Mouse (Mus musculus): ENCODE results near the gene Pth1r.

The Pth1r gene

DNA sequence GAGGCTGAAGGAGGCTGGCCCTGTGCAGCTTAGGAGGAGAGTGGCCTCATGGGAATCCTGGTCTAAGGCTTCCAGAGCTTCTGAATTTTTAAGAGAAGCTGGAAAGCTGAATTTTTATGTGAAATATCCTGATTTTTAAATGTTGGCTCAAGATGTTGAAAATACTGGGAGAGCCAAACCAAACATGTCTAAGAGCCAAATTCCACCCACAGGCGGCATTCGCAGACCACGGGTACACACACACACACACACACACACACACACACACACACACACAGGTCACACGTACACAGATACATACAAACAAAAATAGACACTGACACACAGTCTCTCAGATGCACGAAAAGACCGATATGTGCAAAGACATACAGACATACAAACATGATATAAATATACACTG lies 28.9 kb downstream of the Pth1r start:
- no peak for DNase-seq (ENCODE audit: low spot score in 2 of 2)

DNA sequence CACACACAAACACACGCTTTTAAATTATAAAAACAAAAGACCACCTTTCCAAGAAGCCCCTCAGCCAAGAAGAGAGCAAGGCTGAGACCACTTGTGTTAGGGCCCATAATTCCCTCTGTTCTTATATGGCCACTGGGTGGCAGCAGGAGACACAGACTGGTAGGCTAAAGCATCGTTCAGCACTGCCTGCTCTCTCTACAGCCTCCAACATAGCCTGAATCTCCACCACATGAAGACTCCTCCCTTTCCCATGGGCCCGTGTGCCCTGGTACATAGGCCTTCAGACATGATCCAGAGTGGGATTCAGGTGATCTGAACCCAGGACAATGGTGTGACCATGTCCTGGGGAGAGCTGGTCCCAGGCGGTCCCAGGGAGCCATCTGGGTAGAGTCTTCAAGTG lies 30.2 kb downstream of the Pth1r start:
- DNase-seq (ENCODE audit: low spot score in 2 of 2): peak; percentile 43 to 68

DNA sequence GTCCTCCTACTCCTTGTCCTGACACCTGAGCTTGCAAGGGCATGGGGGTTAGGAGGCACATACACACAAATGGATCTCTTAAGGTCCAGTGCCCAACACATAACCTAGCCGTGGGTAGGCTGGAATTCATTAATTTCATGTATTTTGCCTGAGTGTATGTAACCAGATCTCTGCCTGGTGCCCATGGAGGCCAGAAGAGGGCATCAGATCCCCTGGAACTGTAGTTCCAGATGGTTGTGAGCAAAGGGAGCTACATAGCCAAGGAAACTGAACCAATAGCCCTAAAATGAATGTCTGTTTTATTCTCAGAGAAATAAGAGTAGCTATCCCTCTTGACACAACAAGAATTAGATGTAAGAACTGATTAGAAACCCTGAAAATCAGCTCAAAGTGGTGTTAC lies 31.5 kb downstream of the Pth1r start:
- no peak for DNase-seq (ENCODE audit: low spot score in 2 of 2)

DNA sequence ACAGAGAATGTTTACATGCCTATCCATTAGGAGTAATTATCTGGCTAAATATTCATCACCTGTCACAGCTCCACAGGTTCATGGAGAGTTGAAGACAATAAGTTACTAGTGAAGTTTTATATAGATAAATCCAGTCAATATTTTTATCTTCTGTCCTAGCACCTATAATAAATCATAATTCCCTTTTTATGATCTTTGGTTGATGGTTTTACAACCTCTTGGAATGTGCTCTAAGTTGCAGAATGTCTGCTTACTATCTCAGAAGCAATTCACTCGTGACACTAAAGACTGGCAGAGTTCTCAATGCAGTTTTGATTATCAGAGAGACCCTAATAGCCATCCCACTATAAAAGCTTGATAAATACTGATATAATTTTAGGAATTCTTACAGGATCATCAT lies 33.6 kb downstream of the Pth1r start:
- no peak for DNase-seq (ENCODE audit: low spot score in 2 of 2)

DNA sequence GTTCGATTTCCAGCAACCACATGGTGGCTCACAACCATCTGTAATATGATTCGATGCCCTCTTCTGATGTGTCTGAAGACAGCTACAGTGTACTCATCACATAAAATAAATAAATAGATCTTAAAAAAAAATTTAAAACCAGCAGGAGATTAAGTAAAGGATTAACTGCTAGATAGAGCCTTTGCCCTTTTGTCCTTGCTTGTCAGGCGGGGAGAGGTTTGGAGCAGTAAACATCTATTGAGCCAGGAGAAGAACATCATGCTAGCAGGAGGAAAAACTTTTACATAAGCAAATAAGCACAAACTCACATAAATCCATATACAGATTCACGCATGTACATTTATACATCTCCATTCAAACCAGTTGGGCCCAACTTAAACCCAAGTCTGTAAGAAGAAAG lies 34.4 kb downstream of the Pth1r start:
- DNase-seq (ENCODE audit: low spot score in 2 of 2): no peak

DNA sequence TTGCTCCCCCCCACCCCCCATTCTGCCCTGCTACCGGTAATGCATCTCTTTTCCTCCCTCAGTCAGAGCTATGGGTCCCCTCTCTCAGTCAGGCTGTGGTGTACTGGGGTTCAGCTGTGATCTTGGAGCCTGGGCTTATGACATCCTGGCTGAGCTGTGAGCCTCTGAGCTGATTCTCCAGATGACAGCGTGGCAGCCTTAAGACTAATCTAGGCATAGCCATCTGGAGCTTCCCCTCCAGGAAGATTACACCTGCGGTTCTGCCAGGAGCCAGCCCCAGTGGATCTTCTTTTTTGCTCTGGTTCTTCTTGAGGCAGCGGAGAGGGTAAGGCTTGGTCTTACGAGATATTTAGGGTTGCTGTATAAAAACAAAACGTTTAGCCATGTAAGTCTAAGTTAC lies 34.9 kb downstream of the Pth1r start:
- no peak for DNase-seq (ENCODE audit: low spot score in 2 of 2)

DNA sequence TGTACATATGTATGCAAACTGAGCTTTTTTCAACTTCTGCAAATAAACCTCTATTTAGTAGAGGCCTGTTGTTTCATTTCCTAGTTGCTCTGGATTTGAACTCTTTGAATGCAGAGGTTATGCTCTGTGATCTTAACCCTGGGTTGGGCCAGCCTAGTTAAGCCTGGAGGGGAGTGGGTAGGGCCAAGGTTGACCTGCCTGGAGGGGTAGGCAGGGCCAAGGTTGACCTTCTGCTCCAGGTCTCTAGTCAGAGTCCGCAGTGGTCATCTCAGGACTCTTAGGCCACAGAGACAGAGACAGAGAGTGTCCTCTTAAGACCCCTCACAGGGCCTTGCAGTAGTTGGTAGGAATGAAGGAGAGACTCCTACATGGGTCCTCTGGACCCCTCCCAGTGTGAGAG lies 35.4 kb downstream of the Pth1r start:
- DNase-seq (ENCODE audit: low spot score in 2 of 2): no peak

DNA sequence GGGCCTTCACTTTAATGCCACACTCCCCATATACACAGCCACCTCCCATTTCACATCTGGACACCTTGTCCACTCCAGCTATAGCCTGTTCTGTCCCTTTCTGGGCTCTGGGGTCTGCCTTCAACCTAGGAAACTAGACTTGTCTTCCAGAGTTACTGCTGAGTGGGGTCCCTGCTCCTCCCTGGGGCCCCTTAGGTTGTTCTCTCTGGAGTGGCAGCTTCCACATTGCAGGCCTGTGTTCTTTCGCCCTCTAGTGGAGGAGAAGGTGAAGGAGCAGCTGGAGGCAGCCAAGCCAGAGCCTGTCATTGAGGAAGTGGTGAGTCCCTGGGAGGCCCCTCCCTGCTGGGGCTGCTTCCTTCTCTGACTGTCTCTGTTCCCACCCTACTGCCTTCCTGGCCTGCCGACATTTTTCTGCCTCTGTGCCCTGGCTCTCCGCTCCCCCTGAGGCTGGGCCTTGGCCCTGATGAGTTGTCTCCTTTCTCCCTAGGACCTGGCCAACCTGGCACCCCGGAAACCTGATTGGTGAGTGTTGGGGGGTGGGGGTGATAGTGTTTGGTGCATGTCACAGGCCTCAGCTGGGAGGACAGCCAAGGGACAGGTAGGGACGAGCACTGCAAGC lies 37.2 kb downstream of the Pth1r start:
- peak; percentile 45 to 69 for DNase-seq (ENCODE audit: low spot score in 2 of 2)

DNA sequence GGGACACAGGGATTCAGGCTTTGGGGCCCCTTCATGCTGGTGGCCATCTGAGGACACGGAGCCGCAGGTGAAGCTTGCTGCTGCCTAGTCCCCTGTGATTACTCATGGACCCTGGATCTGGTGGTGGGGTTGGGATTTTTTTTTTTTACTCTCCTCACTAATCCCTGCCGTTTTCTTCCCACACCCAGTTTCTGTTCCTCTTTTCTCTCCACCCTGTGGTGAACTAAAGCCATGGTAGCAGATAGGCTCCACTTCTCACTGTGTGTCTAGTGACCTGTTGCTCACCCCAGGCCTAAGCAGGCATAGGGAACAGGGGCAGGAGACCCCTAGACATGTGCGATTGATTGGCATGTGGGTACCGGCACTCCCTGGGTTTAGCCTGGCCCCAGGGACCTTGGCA lies 40.2 kb downstream of the Pth1r start:
- no peak for DNase-seq (ENCODE audit: low spot score in 2 of 2)

DNA sequence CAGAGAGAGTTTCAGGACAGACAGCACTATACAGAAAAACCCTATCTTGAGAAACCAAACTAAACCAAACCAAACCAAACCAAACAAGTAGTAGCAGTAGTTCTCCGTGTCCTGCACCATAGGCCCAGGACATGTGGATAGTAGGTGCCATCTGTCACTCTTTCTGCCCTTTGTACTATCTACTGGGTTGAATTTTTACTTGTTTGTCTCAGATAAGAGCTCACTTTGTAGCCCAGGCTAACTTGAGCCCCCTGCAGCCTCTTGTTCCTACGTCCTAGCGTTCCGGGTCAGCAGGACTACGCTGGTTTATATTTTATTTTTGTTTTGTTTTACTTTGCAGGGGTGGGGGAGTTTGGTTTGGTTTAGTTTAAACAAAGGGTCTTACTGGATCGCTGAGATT lies 43.0 kb downstream of the Pth1r start:
- no peak for DNase-seq (ENCODE audit: low spot score in 2 of 2)

DNA sequence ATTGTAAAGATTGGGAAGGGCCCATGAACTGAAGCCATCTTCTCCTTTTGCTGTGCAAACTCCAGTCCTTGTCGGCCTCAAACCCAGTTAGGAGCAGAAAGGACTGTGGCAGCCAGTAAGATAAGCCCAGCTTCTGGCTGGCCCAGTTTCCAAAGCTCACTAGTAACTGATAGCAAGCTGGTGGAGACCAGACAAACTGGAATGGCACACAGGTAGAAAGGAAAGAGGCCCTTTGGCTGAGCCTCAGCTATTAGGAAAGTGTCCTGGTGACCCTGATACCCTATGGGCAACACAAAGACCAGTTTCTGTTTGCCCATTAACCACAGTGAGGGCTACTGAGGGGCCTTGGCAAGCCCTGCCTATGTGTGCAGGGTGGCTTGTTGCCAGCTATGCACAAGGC lies 44.1 kb downstream of the Pth1r start:
- no peak for DNase-seq (ENCODE audit: low spot score in 2 of 2)

DNA sequence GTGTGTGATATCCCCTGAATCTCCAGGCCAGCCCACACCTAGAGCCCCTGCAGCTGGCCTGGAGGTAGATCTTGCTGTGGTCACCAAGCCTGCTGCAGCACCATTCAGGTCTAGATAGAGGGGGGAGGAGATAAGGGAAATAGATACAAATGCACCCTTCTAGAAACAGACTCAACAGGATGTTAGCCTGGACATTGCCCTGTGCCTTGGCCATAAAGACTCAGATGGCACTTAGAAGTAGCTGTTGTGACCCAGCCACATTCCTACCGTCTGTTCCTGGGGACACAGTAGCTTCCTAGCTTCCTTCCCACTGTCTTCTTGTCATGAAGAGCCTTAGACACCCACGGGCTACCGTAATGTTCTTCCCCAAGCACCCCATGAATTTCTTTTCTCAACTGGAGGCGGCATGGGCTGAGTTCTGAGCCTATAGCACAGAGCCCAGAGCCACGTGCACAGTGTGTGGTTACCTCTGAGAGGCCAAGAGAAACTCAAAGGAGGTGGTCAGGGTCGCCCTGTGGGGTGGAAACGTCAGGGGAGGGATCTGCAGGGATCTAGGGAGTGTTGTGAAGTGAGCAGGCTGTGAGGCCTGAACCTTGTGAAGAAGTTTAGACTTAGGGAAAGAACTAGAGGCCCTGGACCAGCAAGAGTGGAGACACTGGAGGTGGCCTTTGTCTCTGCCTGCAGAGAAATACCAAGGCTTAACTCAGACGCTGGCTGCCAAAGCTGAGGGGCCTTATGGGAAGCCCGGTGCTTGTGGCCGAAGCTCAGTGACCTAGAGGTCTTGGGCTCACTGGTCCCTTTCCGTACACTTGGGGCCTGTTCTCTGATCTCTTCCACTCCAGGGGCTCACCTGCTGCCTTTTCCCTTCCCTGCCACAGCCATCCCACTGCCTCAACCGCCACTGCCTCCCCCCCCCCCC lies 45.6 kb downstream of the Pth1r start:
- DNase-seq (ENCODE audit: low spot score in 2 of 2): no peak

DNA sequence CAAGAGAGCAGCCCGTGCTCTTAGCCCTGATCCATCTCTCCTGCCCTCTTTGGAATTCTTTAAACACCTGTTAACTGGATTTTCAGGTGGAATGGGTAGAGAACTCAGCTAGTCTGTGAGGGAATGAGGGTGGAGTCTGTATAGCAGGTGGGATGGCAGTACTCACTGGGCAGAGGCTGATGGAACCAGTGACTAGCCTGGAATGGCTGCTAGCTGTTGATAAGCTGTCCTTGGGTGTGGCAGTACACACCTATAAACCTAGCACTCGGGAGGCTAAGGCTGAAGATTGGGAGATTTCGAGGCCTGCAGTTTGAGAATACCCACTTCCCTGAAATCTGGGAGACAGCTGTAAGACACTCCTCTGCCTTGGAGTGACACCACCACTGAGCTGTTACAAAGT lies 47.4 kb downstream of the Pth1r start:
- no peak for DNase-seq (ENCODE audit: low spot score in 2 of 2)

DNA sequence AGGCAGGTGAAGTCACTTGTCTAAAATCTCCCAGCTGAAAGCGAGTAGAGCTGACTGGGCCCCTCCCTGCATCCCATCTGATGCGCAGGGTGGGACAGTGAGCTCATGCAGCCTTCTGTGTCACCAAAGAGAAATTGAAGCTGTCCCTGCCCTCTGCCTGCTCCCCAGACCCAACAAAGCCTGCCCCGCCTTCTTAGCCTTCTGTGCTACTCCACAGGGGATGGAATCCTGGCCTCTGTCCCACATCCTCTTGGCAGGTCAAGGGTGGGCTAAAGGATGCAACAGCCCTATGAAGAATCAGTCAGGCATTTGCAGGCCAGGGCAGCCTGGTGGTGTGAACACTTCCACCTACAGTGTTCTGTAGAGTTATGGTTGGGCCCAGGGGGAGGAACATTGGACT lies 49.5 kb downstream of the Pth1r start:
- no peak for DNase-seq (ENCODE audit: low spot score in 2 of 2)

DNA sequence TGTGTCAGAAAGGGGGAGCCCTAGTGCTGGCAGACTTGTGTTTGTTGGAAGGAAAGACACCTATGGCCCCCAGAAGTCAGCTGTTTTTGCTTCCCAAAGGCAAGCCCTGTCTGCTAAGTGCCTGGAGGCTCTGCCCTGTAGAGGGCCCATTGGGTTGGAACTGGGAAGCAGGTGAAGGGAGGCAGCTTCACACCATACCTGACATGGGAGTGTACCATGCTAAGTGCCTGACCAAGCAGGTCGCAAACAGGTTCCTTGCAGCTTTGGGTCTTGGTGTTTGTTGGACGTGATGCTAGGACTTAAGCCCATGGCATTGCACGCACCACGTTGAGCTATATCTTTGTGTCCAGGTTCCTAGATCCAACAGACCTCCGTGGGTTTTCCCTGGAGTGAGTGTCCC lies 50.5 kb downstream of the Pth1r start:
- no peak for DNase-seq (ENCODE audit: low spot score in 2 of 2)

DNA sequence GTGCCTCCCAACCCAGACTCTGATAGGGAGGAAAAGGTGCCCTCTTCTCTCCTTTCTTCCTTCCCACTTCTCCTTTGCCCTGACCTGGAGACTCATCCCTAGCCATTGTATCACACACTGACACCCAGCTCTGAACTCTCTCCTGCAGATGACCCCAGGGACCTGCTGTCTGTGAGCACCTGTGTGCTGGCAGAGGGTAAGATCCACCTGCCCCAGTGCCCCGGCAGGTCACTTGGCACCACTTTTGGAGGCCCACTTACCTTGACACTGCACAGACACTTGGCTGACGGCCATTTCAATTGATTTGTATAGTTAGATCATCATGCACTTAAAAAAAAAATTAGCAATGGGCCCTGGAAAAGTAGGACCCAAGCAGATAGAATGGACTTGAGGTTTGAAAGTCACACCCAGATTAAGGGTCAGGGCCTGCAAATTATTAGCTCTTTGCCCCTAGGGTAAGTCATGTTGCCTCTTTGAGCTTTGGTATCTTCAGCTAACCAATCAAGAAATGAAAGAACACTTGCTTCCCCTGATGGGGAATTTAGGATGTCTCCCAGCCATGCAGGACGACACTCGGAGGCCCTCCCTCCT lies 51.7 kb downstream of the Pth1r start:
- DNase-seq (ENCODE audit: low spot score in 2 of 2): no peak

DNA sequence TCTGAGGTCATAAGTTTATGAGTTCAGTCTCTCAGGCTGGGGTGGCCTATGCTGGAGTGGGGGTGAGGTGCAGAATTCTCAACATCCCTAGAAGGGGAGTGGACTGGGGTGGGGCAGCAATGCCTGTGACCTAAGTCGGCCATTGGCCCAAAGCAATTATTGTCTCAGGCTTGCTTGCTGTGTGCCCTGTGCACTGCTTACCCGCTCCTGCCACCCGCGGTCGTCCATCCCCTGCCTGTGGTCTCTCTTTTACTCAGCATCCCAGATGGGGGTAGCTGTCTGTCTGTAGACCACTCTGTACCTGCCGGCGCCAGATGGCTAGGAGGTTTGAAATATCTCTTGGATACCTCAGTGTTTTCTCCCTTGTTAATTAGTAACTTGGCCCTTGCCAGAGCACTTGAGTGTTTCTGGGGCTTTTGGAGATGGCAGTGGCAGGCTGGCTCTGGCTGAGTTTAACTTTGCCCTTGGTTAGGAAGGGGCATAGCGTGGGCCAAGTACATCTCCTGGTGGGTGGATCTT lies 57.6 kb downstream of the Pth1r start:
- no peak for DNase-seq (ENCODE audit: low spot score in 2 of 2)

DNA sequence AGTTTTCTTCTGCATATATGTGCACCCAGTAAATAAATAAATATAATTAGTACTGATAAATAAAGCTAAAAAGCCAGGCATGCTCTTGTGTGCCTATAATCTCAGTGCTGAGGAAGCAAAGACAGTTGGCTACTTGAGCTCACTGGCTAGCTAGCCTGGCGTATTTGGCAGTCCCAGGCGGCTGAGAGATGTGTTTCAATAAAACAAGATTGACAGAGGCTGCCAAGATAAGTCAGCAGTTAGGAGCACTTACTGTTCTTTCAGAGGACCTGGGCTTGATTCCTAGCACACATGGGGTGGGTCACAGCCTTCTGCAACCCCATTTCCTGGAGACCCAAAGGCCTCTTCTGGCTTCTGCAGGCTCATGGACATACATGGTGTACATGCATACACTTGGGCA lies 59.1 kb downstream of the Pth1r start:
- DNase-seq (ENCODE audit: low spot score in 2 of 2): no peak

DNA sequence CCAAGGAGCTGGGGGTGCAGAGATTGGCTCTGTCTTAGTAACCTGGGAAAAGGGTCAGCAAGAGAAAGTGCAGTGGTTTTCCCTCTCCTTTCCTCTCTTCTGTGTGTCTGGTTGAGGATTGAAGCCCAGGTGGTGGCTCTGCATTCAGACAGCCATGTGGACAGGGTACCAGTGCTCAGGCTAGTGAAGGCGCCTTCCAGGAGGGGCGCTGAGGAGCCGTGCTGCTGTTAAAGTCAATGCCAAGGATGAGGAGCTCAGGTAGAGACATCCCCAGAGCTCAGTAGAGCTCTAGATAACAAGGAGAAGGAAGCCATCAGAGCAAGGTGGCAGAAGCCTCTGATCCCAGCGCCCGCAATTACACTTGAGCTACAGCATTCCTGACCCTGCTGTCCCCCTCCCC lies 59.9 kb downstream of the Pth1r start:
- no peak for DNase-seq (ENCODE audit: low spot score in 2 of 2)

DNA sequence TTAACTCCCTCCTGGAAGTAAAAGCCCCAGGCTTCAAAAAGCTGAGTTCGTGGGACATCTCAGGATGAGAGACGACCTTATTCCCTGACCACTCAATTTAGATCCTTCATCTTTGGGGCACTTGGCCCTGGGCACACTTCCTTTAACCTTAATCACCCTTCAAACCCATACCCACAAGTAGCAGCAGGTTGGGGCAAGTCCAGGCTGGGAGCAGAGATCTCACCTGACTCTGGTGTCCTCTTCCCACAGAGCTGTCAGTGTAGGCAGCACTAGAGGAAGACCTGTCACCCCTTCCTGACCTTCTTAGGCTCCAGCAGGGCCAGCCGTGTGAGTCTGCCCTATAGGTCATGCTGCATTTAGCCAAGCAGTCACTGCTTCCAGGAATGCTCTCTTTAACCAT lies 60.5 kb downstream of the Pth1r start:
- DNase-seq (ENCODE audit: low spot score in 2 of 2): no peak

DNA sequence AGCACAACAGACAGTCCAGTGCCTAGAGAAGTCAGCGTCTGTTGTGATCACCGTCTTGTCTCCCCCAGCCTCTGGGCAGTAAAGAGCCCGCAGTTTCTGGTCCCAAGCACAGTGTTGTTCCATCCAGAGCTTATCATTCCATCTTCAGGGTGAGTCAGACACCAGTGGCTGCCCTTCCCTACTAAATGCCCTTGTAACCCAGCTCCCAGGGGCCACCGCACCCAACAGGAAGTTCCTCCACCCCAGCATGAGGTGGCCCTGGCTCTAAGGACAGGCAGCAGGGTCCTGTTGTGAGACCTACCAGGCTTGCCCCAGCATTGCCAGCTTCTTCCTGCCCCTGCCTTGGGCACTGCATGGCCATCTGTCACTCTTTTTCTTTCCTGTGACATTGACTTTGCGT lies 61.4 kb downstream of the Pth1r start:
- no peak for DNase-seq (ENCODE audit: low spot score in 2 of 2)

DNA sequence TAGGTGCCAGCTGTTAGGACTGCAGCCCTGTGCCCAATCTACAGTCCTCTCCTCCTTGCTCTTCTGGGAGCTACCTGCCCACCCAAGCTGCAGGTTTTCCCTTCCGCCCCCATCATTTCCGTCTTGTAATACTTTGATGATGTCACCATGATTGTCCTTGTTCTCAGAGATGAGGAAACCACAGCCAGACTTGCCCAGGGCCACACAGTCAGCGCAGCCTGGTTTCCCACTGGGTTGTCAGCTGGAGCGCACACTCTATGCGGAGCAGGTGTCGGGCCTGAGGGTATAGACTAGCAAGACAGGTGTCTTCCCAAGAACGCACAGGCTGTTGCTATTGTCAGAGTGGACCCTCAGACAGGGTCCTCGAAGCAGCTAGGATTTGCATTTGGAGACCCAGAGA lies 61.8 kb downstream of the Pth1r start:
- no peak for DNase-seq (ENCODE audit: low spot score in 2 of 2)

Measured in cerebellum, postnatal 4 days (tissue).